Mouse (Mus musculus) right cerebral cortex, adult 2 months (tissue): Measurements from ENCODE around the gene Olfr96.
"Not testable (repeated sequence)": the region's sequence is repeated elsewhere in the genome, so short reads cannot be mapped to it uniquely, and the experiment has no call there.

ENCODE experiments used
- DNase-seq, 2 experiments: peaks; one replicate each; pipeline ENCODE4 v3.0.0; 2021 to 2022; ENCODE audit warnings: low spot score in 2 of 2

Olfr96 gene

GRCm38 (mm10) chr17:37219846-37220245 is at the start of gene Olfr96:
TSS of gene Olfr96 (plus strand) at chr17:37220146.
- DNase-seq: no peak

GRCm38 (mm10) chr17:37185474-37185873 is 34.5 kb upstream of the Olfr96 start:
- DNase-seq: no peak

- DNase-seq: peak; percentile 25 to 43
These were observed 29.2 kb upstream of the Olfr96 start for GRCm38 (mm10) chr17:37190711-37191110.

- DNase-seq: no peak
These were observed 26.9 kb upstream of the Olfr96 start for GRCm38 (mm10) chr17:37193032-37193431.

- DNase-seq: no peak
These were observed 26.3 kb upstream of the Olfr96 start, which contains the start of gene Ubd for GRCm38 (mm10) chr17:37193656-37194055. TSS of gene Ubd (plus strand) at chr17:37193892.

- peak; percentile 18 to 35 for DNase-seq
These were observed 25.2 kb upstream of the Olfr96 start for GRCm38 (mm10) chr17:37194782-37195181.

- peak; percentile 25 to 63 for DNase-seq
These were observed 22.9 kb upstream of the Olfr96 start for GRCm38 (mm10) chr17:37196845-37197724.

GRCm38 (mm10) chr17:37200894-37201293 is 19.1 kb upstream of the Olfr96 start, which contains the start of gene Olfr94:
TSS of gene Olfr94 (minus strand) at chr17:37200994.
- DNase-seq: no peak

- peak; percentile 90 to 91 for DNase-seq
These were observed 16.6 kb upstream of the Olfr96 start for GRCm38 (mm10) chr17:37203206-37203916.

GRCm38 (mm10) chr17:37203917-37204236 is 16.1 kb upstream of the Olfr96 start:
- DNase-seq: no peak

GRCm38 (mm10) chr17:37210884-37211768 is 8.8 kb upstream of the Olfr96 start:
- peak; percentile 23 to 32 for DNase-seq

- no peak for DNase-seq
These were observed 6.9 kb upstream of the Olfr96 start, which contains the start of gene Olfr95 for GRCm38 (mm10) chr17:37213018-37213417. TSS of gene Olfr95 (minus strand) at chr17:37213118.

GRCm38 (mm10) chr17:37218486-37218885 is 1.5 kb upstream of the Olfr96 start:
- DNase-seq: no peak

- no peak for DNase-seq
These were observed 1.9 kb downstream of the Olfr96 start for GRCm38 (mm10) chr17:37221879-37222278.

- DNase-seq: not testable (repeated sequence)
These were observed 17.3 kb downstream of the Olfr96 start, which contains the start of gene Olfr97 for GRCm38 (mm10) chr17:37237230-37237629. TSS of gene Olfr97 (minus strand) at chr17:37237330.

GRCm38 (mm10) chr17:37242198-37242597 is 22.3 kb downstream of the Olfr96 start:
- DNase-seq: no peak

GRCm38 (mm10) chr17:37246715-37247114 is 26.8 kb downstream of the Olfr96 start:
- DNase-seq: peak; percentile 40 to 42

GRCm38 (mm10) chr17:37249460-37249859 is 29.5 kb downstream of the Olfr96 start:
- DNase-seq: no peak

- DNase-seq: peak; percentile 5 to 6
These were observed 30.6 kb downstream of the Olfr96 start for GRCm38 (mm10) chr17:37250544-37250943.

- DNase-seq: no peak
These were observed 43.7 kb downstream of the Olfr96 start, which contains the start of gene Olfr98 for GRCm38 (mm10) chr17:37263626-37264025. TSS of gene Olfr98 (minus strand) at chr17:37263749.

GRCm38 (mm10) chr17:37270058-37270701 is 50.2 kb downstream of the Olfr96 start, which contains the start of gene H2-M3:
TSS of gene H2-M3 (plus strand) at chr17:37270220.
- peak; percentile 96 for DNase-seq
